Mouse (Mus musculus): ENCODE results near the gene Map7d1.
A peak's percentile ranks its signal among the peaks of the same experiment; 100 is the strongest.
"Not testable (repeated sequence)": the region's sequence is repeated elsewhere in the genome, so short reads cannot be mapped to it uniquely, and the experiment has no call there.

The Map7d1 gene

GRCm38 (mm10) chr4:126239862-126240475, 16.2 kb downstream of the Map7d1 start:
- no peak for DNase-seq

GRCm38 (mm10) chr4:126237721-126238242, 18.4 kb downstream of the Map7d1 start:
- DNase-seq = no peak

GRCm38 (mm10) chr4:126236467-126237280, 19.5 kb downstream of the Map7d1 start:
- DNase-seq = no peak

- no peak for DNase-seq
Measured at GRCm38 (mm10) chr4:126235191-126235590, 21.0 kb downstream of the Map7d1 start.

- peak; percentile 58 to 61 for DNase-seq
Measured at GRCm38 (mm10) chr4:126234496-126235175, 21.5 kb downstream of the Map7d1 start.

GRCm38 (mm10) chr4:126233676-126234308, 22.4 kb downstream of the Map7d1 start:
- no peak for DNase-seq

GRCm38 (mm10) chr4:126229900-126230299, 26.2 kb downstream of the Map7d1 start:
- no peak for DNase-seq

GRCm38 (mm10) chr4:126228144-126228543, 28.0 kb downstream of the Map7d1 start:
- DNase-seq = no peak

- peak; percentile 95 for DNase-seq
Measured at GRCm38 (mm10) chr4:126227077-126227761, 28.9 kb downstream of the Map7d1 start.

- DNase-seq = no peak
Measured at GRCm38 (mm10) chr4:126226640-126227039, 29.5 kb downstream of the Map7d1 start.

- DNase-seq = no peak
Measured at GRCm38 (mm10) chr4:126222631-126223030, 33.5 kb downstream of the Map7d1 start.

- DNase-seq = no peak
Measured at GRCm38 (mm10) chr4:126220045-126220444, 36.1 kb downstream of the Map7d1 start.

- not testable (repeated sequence) for DNase-seq
Measured at GRCm38 (mm10) chr4:126219540-126219939, 36.6 kb downstream of the Map7d1 start.

GRCm38 (mm10) chr4:126217771-126218170, 38.4 kb downstream of the Map7d1 start:
- no peak for DNase-seq

GRCm38 (mm10) chr4:126207081-126207480, 49.1 kb downstream of the Map7d1 start:
- no peak for DNase-seq

- DNase-seq = no peak
Measured at GRCm38 (mm10) chr4:126205386-126205785, 50.8 kb downstream of the Map7d1 start.

- peak; percentile 38 to 42 for DNase-seq
Measured at GRCm38 (mm10) chr4:126204661-126205230, 51.4 kb downstream of the Map7d1 start.

- DNase-seq = no peak
Measured at GRCm38 (mm10) chr4:126204016-126204415, 52.1 kb downstream of the Map7d1 start.

- peak in 1 of 2 experiments; percentile 17 for DNase-seq
Measured at GRCm38 (mm10) chr4:126203336-126203895, 52.7 kb downstream of the Map7d1 start.

- peak; percentile 98 to 99 for DNase-seq
Measured at GRCm38 (mm10) chr4:126202303-126203181, 53.6 kb downstream of the Map7d1 start, which contains the start of gene Thrap3. Gene Thrap3, minus strand, starts transcription at chr4:126202760.
